Mouse (Mus musculus) cerebellum, adult 2 months (tissue): ENCODE measurements at regions not wholly inside any gene's neighbourhood (a gene's known extent, or its start where the extent isn't known, plus 50 kb on each side); places are given as distances from the start of the nearest gene placed in this dataset.

Experiments
- CTCF ChIP-seq: fragments of 200-500 bp; IDR thresholded peaks from 2 replicates; pipeline ENCODE4 v1.5.1; 2011; ENCODE audit warnings: low read depth, mild to moderate bottlenecking, control low read depth, low read length, moderate library complexity, borderline replicate concordance; ENCODE audit not compliant: insufficient read depth
- POLR2A ChIP-seq: fragments of 200-500 bp; IDR thresholded peaks from 2 replicates; pipeline ENCODE4 v1.6.1; 2011; ENCODE audit warnings: low read length, control low read depth, borderline replicate concordance; ENCODE audit not compliant: insufficient read depth

GRCm38 (mm10) chr5:51928801-51929200 is 261.5 kb downstream of the Dhx15 start:
- TF ChIP-seq POLR2A (no peak), CTCF (no peak)
